Mouse (Mus musculus): Measurements from ENCODE around the gene Stac. TPM values are rescaled to one million over a fixed set of nuclear protein-coding genes. Genes with fewer than 3 reads are reported as not detected.

Stac gene
- polyA plus RNA-seq, 1 experiment = 39.2 TPM

DNA sequence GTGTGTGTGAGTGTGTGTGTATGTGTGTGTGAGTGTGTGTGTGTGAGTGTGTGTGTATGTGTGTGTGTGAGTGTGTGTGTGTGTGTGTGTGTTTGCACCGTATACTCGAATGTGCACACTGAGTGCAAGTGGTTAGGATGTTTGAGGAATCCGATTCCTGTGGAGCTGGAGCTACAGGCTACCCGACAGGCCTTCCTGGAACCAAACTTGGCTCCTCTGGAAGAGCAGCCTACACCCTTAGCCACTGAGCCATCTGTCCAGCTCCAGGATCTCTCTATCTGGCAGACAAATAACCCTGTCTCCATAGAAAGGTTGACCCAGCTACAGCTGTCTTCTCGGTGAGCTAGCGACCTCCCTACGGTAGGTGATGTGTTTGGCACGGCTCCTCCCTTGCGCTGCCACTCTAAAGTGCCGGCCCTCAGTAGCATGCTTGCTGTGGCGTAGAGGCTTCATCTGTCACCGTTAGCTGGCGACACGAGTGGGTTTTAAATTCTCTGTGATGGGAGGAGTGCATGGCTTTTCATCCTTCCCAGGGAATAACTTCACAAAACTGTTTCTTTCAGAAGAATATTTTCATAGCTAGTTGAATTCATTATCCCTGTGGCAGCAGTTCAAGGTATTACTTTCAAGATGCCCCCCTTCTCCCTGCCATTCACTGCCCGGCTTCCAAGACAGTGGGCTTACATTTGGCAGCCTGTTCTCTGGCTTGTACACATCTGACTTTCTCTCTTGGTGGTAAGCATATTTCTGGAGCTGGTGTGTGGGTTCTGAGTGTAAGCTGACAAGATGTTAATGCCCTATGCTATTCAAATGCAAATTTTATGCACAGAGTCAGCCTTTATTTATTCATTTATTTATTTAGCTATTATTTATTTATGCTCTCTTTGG lies 175.3 kb downstream of the Stac start:
- no peak for DNase-seq (ENCODE audit: low spot score)

Measured in urinary bladder, adult 2 months (tissue).